Comparison of ENCODE assay signal across 9 mouse cellular contexts in genomic region chr14:105295820-105296582, GRCm38 (mm10). TPM values are rescaled to one million over a fixed set of nuclear protein-coding genes. Genes with fewer than 3 reads are reported as not detected.
DNase-seq lines count a peak whose midpoint lies in the region; ATAC-seq and TF ChIP-seq lines count a peak whose summit lies in the region.
"Had no signal": no experiment of that assay in that cellular context is flagged by ENCODE, and none has a peak within 500 bp of the region (broad histone marks: within the 10 kb centered on the region; RNA-seq: fewer than 3 reads in every experiment).

No protein-coding gene starts in this region.

- peak; percentile 70; the same call in 1 of the 2 replicates for ATAC-seq in kidney, embryonic 16.5 days (ENCODE audit: low FRiP score, low TSS enrichment)
- no peak for ATAC-seq in liver, postnatal 0 days

- WGBS in kidney, embryonic 16.5 days = 60% methylated on average over 6 of the region's 6 CpGs
- 64% methylated on average over 6 of the region's 6 CpGs for WGBS in liver, postnatal 0 days (ENCODE audit: insufficient replicate concordance)

- H3K27ac ChIP-seq in kidney, embryonic 16.5 days (ENCODE audit: low read length) = no peak overlapping the region
- no peak overlapping the region for H3K27ac ChIP-seq in ES-E14 (ENCODE audit: insufficient read depth, low read depth, low read length, poor library complexity, severe bottlenecking)
- H3K27ac ChIP-seq in liver, postnatal 0 days (ENCODE audit: low read depth) = no peak overlapping the region
- H3K27ac ChIP-seq: embryonic facial prominence, embryonic 13.5 days had no signal

- peaks cover 3% of the 10 kb centered on the region; the same call in 1 of the 2 replicates for H3K36me3 ChIP-seq in kidney, embryonic 16.5 days (ENCODE audit: insufficient read depth, low read length)
- peaks cover 2% of the 10 kb centered on the region; the same call in 1 of the 2 replicates for H3K36me3 ChIP-seq in ES-E14 (ENCODE audit: control insufficient read depth, insufficient read depth, low read length, poor library complexity, severe bottlenecking)
- H3K36me3 ChIP-seq in liver, postnatal 0 days (replicated peaks; ENCODE audit: insufficient read depth, low read length) = 0 out of 2 replicates have a peak, but pooled peaks cover 3% of the 10 kb centered on the region

- no peaks in the 10 kb centered on the region for H3K4me1 ChIP-seq in kidney, embryonic 16.5 days (ENCODE audit: insufficient read depth, low read length)
- no peaks in the 10 kb centered on the region for H3K4me1 ChIP-seq in ES-E14 (ENCODE audit: control insufficient read depth in 2 of 2, insufficient read depth in 2 of 2, low read length in 2 of 2, poor library complexity in 1 of 2)
- no peaks in the 10 kb centered on the region for H3K4me1 ChIP-seq in liver, postnatal 0 days (ENCODE audit: insufficient read depth)
- H3K4me1 ChIP-seq: embryonic facial prominence, embryonic 13.5 days had no signal

- in situ Hi-C loops in ES-E14 (cut with MboI; ENCODE audit: low sequenced_read_pairs in 2 of 2, unreplicated experiment in 2 of 2) = no loop called here

- H3K9ac ChIP-seq in kidney, embryonic 16.5 days (replicated peaks; ENCODE audit: low read length) = no peak overlapping the region
- H3K9ac ChIP-seq in ES-E14 (ENCODE audit: insufficient read depth, low read depth, low read length, poor library complexity, severe bottlenecking) = no peak overlapping the region
- H3K9ac ChIP-seq in liver, postnatal 0 days (replicated peaks) = no peak overlapping the region
- H3K9ac ChIP-seq: embryonic facial prominence, embryonic 13.5 days had no signal

- peak; percentile 60 for TF ChIP-seq CTCF in liver, postnatal 0 days (IDR thresholded peaks at IDR 0.05; ENCODE audit: low read depth)

- no peak for DNase-seq in kidney, adult 18-20 months
- DNase-seq in ES-E14 (ENCODE audit: low read depth, low spot score) = peak; percentile 30
- DNase-seq in c-Kit-positive CD71-positive TER-119-positive erythroid progenitor cells, embryonic 14.5 days (ENCODE audit: low spot score) = peak; percentile 78
- DNase-seq in liver, postnatal 0 days = no peak
- no peak for DNase-seq in urinary bladder, adult 2 months (ENCODE audit: low spot score)
- no peak for DNase-seq in ovary, postnatal 36 days (ENCODE audit: low spot score)
- no peak for DNase-seq in spleen, adult 12 weeks (ENCODE audit: low spot score)

- H3K9me3 ChIP-seq in kidney, embryonic 16.5 days (ENCODE audit: low read length) = no peaks in the 10 kb centered on the region
- no peaks in the 10 kb centered on the region for H3K9me3 ChIP-seq in ES-E14 (ENCODE audit: control insufficient read depth, insufficient read depth, low read depth, low read length)
- H3K9me3 ChIP-seq in liver, postnatal 0 days (ENCODE audit: low read length) = no peaks in the 10 kb centered on the region
- H3K9me3 ChIP-seq: embryonic facial prominence, embryonic 13.5 days had no signal

- no peaks in the 10 kb centered on the region for H3K27me3 ChIP-seq in kidney, embryonic 16.5 days (ENCODE audit: insufficient read depth, low read length)
- no peaks in the 10 kb centered on the region for H3K27me3 ChIP-seq in liver, postnatal 0 days (ENCODE audit: insufficient read depth, low read length)
- H3K27me3 ChIP-seq: embryonic facial prominence, embryonic 13.5 days had no signal

- H3K4me2 ChIP-seq in kidney, embryonic 16.5 days (replicated peaks; ENCODE audit: low read depth, low read length) = no peak overlapping the region
- no peak overlapping the region for H3K4me2 ChIP-seq in liver, postnatal 0 days (ENCODE audit: low read depth, low read length)
- H3K4me2 ChIP-seq: embryonic facial prominence, embryonic 13.5 days had no signal

- no peak overlapping the region for H3K4me3 ChIP-seq in kidney, embryonic 16.5 days (ENCODE audit: low read length)
- H3K4me3 ChIP-seq in ES-E14 (ENCODE audit: insufficient read depth in 1 of 2, low read depth in 1 of 2, low read length in 2 of 2, poor library complexity in 1 of 2, severe bottlenecking in 1 of 2) = no peak overlapping the region
- H3K4me3 ChIP-seq in liver, postnatal 0 days (ENCODE audit: low read depth, low read length) = no peak overlapping the region
- H3K4me3 ChIP-seq: embryonic facial prominence, embryonic 13.5 days had no signal

- TF ChIP-seq EP300 in liver, postnatal 0 days (IDR thresholded peaks at IDR 0.05; ENCODE audit: low read depth) = no peak

TF ChIP-seq in ES-E14, 5 proteins besides CTCF, POLR2A, EP300 and RAD21:
- TF ChIP-seq HCFC1 (IDR thresholded peaks at IDR 0.05; ENCODE audit: borderline replicate concordance, insufficient read depth, low read length) = no peak
- no peak for TF ChIP-seq ZNF384 (IDR thresholded peaks at IDR 0.05; ENCODE audit: low read depth, low read length)
- TF ChIP-seq ZC3H11A (IDR thresholded peaks at IDR 0.05; ENCODE audit: borderline replicate concordance, low read depth, low read length) = no peak
- no peak for TF ChIP-seq MAFK (IDR thresholded peaks at IDR 0.05; ENCODE audit: insufficient read depth, low read depth, low read length)
- no peak for TF ChIP-seq CHD2 (IDR thresholded peaks at IDR 0.05; ENCODE audit: low read depth, low read length)
TF ChIP-seq in ES-E14: peak in this region for 0.

RNA-seq across cellular contexts. Expression of gene Ndfip2, which starts 37.6 kb away (rescaled TPM):
- 69.6 and 69.9 TPM in 2 replicates for polyA plus RNA-seq in kidney, embryonic 16.5 days (2015; fragmentation: Nextera tagmentation; extraction: Ambion mirVana)
- 29.0 and 40.3 TPM in 2 replicates for total RNA-seq in ES-E14 (2012; rRNA removed)
- 40.5 and 44.0 TPM in 2 replicates for polyA plus RNA-seq in liver, postnatal 0 days (2015; fragmentation: Nextera tagmentation; extraction: Ambion mirVana)
- 33.3 and 46.1 TPM in 2 replicates for polyA plus RNA-seq in urinary bladder, adult 2 months (2012; rRNA removed)

Comparison
In these comparisons a context has a peak if more than half of its experiments do, and no peak if none do; other contexts are left out.
1. DNase-seq: peak in ES-E14 (single experiment) and c-Kit-positive CD71-positive TER-119-positive erythroid progenitor cells, embryonic 14.5 days (single experiment); none in kidney, adult 18-20 months (single experiment), liver, postnatal 0 days (single experiment), urinary bladder, adult 2 months (single experiment), ovary, postnatal 36 days (single experiment) and spleen, adult 12 weeks (single experiment).